Mouse (Mus musculus) cerebellum, adult 11-12 months (tissue): ENCODE measurements around the gene Hoxa9.

Experiments
- DNase-seq: peaks from one replicate; pipeline ENCODE4 v3.0.0; 2022

Gene Hoxa9

DNA sequence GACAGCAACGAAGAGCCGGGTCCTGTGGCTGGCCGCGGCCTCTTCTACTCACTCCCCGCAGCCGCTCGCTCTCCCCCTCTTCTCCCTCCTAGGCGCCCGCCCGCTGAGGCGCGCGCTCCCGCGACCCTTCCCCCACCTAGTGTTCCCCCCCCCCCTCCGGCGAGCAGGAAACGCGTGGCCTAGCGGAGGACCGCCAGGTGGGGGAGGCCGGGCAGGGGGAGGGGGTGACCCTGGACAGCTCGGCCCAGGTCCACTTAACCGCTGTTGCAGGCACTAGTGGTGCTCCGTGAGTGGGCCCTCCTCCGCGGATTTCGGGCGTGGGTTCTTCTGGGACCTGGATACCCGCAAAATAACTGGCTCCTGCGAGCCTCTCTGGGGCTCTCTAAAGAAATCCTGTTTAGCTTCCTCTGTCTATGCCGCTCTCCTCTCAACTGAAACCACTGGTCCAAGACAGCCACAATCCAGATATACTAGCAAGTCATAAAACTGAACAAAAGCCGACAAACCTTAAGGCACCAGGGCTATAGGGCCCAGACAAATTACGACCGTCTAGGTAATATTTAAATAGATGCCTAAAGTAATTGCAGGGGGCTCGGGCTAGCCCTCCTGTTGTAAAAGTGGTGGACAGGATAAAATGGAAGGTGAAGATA is at the start of gene Hoxa9:
Hoxa9 (minus strand) TSS at position 574 of the 650 bp plus-strand sequence.
- no peak for DNase-seq

DNA sequence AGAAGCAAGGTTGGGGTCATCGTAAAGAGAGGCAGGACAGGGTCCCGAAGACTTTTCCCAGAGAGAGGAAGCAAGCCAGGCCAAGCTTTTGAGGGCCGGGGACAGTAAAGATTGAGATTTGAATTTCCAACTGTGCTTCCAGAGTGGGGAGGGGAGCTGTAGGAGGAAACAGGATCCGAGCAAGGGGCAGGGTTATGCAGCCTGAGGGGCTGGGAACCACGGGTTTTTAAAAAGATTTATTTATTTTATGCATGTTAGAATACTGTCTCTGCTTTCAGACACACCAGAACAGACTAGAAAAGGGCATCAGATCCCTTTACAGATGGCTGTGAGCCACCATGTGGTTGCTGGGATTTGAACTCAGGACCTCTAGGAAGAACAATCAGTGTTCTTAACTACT is 46.0 kb upstream of the Hoxa9 start:
- no peak for DNase-seq

DNA sequence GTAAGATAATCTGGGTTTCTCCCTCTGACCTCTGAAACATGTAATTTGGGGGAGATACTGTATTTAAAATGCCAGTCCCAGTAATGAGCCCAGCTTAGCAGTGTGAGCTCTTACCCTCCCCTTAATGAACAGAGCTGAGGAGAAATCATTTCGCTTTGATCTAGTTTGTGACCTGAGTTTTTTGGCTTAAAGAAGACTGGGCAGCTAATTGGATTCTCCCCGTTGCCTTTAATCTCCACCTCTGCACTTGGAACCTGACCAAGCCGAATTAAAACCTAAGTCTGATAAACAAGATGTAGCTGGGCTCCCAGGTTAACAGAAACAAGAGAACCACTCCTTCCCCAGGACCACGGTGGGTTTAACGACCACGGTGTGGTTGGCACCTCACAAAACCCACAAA is 45.5 kb upstream of the Hoxa9 start:
- no peak for DNase-seq

DNA sequence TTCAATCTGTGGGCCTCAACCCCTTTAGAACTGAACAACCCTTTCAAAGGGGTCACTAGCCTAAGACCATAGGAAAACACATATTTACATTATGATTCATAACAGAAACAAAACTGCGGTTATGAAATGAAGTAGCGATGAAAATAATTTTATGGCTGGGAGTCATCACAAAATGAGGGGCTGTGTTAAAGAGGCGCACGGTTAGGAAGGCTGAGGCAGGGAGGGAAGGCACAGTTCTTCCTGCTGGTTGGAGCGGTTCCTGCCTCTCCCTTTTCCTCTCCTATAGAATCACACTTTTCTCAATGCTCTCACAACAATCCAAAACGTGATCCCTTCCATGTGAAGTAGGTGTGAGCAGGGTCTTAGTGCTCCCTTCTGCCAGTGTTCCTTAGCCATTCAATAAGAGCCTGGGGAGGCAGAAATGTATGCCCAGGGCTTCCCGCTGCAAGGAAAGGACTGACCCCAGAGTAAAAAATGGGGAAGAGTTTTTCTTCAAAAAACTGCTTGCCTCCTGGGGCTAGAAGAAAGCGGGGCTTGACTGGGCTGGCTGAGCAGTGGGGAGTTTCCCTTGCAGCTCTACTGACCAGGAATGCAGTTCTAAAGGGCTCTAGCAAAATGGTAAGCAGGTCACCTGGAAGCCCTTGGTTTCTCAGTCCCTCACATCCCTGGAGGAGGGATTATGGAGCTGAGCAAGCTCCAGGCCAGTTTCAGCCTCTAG is 44.8 kb upstream of the Hoxa9 start:
- DNase-seq: no peak

DNA sequence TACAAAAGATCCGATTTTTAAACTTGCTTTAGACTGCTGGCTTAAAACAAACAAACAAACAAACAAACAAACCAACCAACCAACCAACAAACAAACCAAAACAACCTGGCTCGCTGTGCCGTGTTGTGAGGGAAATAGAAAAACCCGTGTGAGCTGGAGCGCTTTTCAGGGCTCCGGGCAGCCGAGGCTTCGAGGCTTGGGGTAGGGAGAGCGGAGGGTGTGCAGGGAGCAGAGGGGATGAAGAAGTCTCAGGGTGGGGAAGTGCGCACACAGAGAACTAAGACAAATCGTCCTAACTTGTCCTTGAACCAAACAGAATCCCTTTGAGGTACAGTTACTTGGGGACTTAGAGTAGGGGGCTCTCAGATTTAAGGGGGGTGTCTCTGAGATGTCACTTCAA is 43.7 kb upstream of the Hoxa9 start:
- DNase-seq: no peak

DNA sequence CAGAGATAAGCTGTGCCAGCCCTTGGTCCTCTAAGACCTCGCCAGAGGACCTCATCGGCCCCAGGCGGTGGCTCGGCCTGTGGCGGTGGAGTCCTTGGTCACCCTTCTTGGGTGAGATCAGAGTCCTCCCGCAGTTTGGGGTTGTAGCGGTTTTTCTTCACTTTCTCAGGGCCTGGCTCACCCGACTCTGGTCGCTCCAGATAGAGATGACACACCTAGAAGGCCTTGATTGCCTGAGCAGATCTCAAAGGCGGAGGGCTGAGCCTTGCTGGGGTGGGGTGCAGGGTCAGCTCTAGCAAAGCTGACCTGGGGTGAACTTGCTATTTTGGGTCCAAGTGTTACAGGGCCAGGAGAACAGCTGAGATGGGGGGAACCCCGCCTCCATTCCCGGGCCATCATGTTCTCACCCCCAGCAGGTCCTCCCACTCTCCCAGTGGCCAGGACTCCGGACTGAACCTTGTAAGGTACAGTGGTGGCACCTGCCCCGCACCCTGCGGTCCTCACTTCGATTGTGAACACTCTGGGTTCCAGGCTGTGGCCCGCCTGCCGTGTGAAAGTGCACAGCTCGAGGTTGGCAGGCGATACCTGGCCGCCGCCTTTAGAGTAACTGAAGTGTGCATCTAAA is 42.9 kb upstream of the Hoxa9 start:
- DNase-seq: no peak

DNA sequence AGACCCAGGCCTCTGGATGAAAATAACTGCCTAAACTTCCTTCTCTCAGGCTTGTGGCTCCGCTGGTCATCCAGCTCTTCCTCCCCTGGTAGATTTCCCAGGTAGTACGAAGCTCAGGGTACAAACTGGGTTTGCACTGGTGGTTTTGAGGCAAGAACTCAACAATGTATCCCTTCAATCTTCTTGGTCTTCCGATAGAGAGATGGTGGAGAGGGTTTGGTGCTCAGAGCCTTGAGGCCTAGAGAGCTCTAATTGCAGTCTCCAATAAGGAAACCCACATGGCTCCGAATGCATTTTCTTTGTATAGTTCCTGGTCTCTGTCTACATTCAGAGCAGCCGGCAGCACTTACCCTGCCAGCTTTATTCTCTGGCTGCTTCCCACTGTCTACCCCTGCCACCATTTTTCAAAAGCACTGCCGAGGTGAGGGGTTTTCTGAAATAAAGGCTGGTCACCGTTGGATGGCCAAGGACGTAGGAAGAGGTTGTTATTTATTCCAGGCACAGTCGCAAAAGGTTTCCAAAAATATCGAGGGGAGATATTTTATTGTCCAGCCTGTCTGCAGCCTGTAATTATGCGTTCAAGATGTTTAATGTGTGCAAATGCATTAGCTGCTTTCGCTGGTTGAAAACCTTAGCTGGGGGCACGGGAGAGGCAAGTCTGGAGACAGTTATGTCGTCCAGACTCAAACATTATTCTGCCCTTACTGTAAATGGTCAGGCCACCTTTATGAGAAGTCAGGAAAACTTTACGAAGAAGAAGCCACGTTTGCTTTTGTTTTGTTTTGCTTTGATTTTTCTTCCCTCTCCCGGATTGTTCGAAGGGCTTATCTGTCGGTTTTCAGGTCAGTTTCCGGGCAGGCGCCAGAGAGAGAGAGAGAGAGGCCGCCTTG is 42.1 kb upstream of the Hoxa9 start:
- DNase-seq: no peak

DNA sequence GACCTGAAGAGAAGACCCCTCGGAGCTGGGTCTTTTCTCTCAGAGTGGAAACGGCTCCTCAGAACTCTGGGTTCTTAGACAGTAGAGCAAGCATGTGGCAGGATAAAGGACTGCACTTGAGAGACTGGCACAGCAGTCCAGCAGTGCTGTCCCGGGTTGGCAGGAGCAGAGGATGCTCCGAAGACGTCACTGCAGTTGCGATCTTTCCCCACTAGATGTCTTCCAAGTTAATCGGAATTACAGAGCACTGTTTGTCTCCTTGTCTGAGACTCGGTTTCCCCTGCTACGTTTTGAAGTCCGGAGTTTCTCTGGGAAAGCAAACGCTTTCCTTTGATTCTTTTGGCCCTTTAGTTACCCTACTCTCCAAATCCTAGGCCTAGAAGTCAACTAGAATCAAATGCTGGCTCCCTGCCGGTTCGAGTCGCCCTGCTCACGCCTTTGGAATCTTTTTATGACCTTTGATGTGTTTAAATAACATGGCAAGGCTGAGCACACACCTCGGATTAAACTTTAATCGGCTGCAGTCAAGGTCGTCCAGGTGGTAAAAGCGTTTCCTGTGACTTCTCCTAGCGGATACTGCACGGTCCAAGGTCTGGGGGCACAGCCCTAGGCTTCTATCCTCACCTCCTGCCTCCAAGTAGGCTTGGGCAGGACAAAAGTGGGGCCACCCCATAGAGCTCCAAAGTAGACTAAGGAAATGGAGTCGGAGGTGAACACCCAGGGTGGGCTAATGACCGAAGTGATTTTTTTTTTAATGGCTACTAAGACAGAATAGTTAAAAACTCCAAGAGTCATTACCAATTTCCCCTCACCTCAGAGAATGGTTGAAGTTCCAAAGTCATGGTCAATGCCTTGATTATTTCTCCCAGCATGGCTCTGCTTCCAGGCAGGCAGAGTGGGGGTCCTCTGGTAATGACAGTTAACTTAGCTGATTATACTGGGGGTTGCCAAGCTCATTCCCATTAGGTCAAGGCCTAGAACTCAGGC is 39.9 kb upstream of the Hoxa9 start:
- no peak for DNase-seq

DNA sequence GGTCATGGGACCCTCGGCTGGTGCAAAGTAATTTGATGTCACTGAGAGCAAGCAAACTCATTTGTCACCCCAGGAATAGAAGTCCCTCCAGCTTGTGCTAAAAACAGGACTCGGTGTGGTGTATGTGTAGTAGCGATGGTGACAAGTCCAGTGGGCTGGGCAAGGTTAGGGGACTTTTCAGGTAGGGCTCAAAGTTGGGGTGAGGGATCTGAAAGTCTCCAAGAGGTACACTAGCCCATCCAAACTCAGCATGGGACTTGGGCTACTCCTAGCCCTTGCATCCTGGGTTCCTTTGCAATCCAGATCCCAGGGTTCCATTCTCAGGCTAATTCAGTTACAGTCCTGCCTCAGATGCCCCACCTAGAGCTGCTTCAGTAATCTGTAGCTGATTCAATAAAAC is 37.9 kb upstream of the Hoxa9 start:
- DNase-seq: no peak

DNA sequence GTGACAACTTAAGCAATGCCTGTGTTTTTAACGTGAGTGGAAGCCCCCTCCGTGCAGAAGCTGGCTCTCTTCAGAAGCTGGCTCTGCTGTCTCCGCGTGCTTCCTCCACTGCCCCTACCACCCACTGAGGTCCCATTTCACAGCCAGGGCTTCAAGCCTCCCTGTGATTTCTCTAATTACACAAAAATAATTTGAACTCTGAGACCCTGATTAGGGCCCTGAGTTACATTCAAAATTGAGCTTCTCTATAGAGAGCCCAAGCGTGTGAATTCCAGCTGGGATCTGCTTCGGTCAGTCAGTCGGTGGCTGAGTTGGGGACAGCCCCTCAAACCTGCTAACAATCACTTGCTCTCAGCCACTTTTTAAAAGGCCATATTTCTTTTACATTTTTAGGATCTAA is 37.5 kb upstream of the Hoxa9 start:
- DNase-seq: no peak

DNA sequence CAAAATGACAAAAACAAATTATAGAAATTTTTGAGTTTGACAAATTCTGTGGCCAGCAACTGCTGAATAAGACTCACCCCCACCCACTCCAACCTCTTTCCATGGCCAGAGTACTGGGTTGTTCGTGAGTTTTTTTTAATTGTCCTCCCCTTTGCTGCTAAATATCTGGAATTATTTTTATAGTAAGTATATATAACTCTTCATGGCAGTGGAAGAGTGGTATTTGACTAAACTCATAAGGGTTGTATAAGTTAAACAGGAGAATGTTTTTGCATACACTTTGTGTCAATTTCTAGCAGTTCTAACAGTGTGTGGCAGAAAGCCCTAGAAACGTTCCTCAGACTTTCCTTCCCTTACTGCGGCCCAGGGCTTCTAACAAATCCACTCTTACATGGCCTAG is 36.8 kb upstream of the Hoxa9 start:
- no peak for DNase-seq

DNA sequence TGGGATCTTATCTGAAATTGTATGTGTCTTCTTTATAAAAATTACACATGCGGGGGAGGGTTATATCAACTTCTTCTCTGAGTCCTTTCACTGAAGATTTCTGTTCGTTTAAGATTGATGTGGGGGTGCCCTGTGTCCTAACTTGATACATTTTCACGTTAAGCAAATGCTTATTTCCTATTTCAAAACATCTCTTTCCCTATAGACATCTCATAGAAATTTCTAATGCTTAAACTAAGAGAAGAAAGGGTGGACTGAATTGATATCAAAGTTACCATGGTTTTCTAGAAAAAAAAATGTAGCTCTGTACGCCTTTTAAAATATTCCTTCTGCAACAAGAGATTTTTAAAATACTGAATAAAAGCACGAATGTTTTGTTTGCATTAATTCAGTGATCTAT is 36.3 kb upstream of the Hoxa9 start:
- DNase-seq: no peak

DNA sequence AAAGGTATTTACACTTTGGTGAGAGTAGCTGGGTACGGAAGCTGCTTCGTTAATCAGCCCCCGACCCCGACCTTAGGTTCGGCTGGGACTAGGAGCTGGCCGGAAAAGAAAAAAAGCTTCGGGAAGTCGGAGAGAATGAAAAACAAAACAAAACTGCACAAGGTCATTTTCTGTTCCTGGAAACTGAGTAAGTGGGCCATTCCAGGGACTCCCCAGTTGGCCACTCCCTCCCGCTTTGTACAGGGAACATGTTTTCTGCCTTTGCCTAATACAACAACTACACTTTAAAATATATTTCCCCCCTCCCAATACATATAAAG is 35.7 kb upstream of the Hoxa9 start:
- no peak for DNase-seq

DNA sequence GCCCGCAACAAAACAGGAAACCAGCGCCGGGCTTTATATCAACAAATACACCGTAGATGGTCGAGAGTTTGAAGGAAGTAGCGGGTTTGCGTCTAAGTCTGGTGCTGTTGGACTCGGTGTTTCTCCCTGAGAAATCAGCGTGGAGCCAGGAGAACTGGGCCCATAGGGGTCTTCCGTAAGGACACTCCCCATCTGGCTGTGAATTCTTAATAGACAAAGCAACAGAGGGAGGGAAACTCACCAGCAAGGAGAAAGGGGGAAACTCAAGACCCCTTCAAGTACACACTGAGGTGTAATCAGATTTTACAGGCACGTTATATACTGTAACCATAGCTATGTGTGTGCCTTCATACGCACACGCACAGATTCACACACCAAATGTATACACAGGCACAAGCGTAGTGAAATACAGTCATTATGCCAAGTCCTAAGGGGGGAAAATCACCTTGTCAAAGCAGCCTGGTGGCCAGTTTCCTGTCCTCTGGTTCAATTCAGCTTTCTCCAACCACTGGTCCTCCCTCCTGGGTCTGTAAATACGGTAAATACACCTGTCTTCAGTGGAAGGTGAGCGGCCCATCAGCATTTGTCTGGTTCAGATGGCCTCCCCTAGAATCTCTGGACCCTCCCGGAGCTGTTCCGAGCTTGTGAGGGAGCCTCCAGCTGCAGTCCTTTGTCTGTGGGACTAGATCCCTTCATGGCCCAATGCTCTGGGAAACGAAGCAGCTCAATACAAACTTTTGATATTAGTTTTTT is 35.2 kb upstream of the Hoxa9 start:
- DNase-seq: no peak

DNA sequence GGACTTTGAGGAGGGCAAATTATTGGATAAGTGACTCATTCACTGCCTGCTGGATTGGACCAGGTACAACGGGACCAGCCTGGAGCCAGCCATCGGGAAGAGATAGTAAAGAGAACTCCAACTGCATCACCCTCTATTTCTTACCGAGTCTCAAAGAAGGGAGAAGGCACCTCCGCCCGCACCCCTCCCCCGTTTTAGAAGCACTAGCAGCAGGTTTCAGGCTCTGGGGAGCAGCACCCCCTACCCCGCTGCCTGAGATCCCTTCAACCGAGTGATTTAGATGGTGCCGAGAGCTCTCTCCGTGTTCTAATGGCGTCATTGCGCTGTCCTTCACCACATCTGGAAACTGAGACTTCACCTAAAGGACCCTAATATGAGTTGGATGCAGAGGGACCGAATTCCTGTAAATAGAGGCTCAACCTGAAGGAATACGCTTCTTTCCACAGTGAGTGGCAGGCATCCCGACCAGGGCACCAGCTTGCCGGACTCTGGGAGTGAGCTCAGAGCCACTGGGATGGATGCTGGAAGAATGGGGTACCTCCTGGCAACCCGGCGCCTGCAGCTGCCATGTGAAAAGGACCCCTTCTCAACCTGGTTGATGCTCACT is 34.5 kb upstream of the Hoxa9 start:
- DNase-seq: no peak

DNA sequence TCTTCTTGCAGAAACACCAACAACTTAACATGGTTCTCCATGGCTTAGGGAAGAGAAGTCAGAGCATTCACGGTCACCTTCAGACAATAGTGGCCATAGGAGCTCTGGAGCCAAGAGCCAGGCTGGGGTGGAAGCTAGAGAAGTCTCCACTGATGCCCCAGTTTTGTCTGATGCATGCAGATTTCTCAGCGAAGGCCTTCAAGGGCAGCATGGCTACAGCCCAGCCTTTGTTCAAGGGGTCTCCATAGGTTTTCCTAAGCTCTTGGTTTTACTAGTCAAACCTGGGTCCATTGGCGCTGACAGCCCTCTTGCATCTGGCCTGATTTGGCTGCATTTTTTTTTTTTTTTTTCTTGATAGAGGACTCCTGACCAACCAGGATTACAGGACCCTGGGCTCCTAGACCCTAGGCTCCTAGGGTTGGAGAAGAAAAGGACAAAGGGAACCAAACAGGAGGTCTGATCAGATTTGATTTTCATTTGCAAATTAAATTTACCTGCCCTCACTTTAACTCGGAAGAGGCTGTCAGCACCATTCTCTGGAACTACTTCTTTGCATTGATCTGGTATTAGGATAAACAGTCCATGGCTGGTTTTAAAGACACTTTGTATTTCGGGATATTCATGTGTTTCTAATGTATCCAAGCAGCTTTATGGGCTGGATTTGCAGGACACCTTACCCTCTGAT is 33.4 kb upstream of the Hoxa9 start:
- no peak for DNase-seq

DNA sequence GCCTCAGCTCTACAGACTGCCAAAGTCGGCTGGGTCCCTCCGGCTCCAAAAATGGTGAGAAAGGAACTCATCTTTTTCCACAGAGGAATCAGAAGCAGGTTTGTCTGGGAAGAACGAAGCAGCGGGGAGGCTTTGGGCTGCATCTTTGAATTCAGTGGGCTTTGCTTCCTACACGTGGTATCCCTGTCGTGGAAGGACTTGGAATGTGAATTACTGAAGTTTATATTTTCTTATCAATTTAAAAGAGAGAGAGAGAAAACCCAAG is 32.4 kb upstream of the Hoxa9 start:
- DNase-seq: no peak

DNA sequence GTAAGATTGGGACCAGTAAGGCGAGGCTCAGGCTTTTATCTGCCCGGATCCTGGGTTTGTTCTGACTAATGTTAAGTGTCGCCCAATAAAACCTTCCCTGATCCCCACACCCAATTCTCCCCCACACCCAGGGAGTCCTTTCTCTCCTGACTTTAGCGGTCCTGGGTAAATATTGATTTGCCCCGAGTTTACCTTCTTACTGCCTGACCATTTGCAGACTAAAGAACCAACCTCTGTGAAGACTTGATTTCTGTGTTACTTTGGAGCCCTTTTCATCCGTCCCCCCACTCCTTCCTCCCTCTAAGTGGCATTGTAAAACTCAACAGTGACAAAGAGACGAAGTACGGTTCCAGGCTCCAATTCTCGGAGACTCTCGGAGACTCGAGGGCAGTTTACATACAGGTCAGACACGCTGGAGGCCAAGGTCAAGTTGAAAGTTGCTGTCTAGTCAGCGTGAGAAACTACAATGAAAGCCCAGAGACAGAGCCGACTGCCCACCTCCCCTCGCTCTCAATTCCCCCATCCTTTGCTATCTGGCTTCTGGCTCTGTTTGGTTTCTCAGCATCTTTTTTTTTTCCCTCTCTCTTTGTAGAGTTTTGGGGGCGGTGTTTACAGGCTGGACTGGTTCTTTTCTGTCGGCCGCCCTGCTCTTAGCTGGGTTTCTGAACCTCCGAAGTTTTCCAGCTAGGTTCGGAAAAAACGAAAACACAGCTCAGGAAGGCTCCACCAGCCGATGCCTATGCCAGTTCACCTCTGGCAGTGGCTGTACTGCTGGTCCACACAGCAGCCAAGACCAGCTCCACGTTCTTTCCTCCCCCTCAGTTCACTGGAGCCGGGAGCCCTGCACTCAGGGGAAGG is 31.8 kb upstream of the Hoxa9 start:
- no peak for DNase-seq

DNA sequence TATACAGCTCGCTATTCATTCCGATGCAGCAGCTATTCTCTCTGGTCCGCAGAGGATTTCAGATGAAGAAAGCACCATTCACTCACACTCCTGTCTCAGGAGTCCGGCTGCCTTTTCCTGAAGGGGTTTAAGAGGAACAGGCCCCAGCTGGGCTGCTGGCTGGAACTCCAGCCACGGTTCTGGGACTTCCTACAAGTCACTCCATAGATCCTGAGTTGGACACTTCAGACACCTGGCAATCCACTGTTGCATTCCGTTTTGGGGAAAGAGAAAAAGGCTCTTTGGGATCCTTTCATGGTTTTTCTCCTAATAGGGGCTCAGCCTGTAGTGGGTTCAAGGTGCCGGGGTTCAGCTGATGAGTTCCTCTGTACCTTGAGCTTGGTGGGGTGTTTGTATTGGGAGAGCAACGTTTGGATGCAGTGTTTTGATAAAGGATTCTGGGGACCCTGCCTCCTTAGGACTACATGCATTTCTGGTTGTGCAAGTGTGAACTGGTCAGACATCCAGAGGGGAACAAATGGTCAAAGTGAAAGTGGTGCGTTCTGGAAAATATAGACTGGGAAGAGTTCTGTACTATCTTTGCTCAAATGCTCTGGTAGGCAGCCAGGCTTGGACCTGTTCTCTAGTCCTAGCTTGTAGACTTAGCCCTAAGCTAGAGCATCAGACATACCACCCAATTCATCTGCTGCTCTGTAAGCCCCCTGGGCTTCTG is 31.0 kb upstream of the Hoxa9 start:
- DNase-seq: no peak
